Mouse (Mus musculus): ENCODE data around the gene Hoxb8. TPM values are rescaled to one million over a fixed set of nuclear protein-coding genes. Genes with fewer than 3 reads are reported as not detected.

Gene Hoxb8
- polyA plus RNA-seq, 1 experiment, result not detected

- peaks cover 100% of the 10 kb centered on the region for H3K27me3 ChIP-seq (ENCODE audit: control insufficient read depth)
- TF ChIP-seq GATA1 (IDR thresholded peaks at IDR 0.05; ENCODE audit: low read length) (no peak), TAL1 (IDR thresholded peaks at IDR 0.05; ENCODE audit: low read length) (no peak)
Observed at GRCm38 (mm10) chr11:96274428-96274827, 7.3 kb upstream of the Hoxb8 start.

GRCm38 (mm10) chr11:96275896-96276295, 5.8 kb upstream of the Hoxb8 start:
- no peaks in the 10 kb centered on the region for H3K9me3 ChIP-seq (ENCODE audit: control insufficient read depth, low read length)
- H3K4me1 ChIP-seq (ENCODE audit: control insufficient read depth), result no peaks in the 10 kb centered on the region
- no peaks in the 10 kb centered on the region for H3K36me3 ChIP-seq (ENCODE audit: control insufficient read depth)
- no peak for TF ChIP-seq GATA1 (IDR thresholded peaks at IDR 0.05; ENCODE audit: low read length)
- no peak for TF ChIP-seq TAL1 (IDR thresholded peaks at IDR 0.05; ENCODE audit: low read length)
- no peak overlapping the region for H3K4me3 ChIP-seq (replicated peaks)
- H3K27me3 ChIP-seq (ENCODE audit: control insufficient read depth), result peaks cover 100% of the 10 kb centered on the region

More at GRCm38 (mm10) chr11:96274428-96274827, 7.3 kb upstream of the Hoxb8 start:
- no peak overlapping the region for H3K4me3 ChIP-seq (replicated peaks)
- no peaks in the 10 kb centered on the region for H3K36me3 ChIP-seq (ENCODE audit: control insufficient read depth)
- H3K4me1 ChIP-seq (ENCODE audit: control insufficient read depth), result no peaks in the 10 kb centered on the region
- no peaks in the 10 kb centered on the region for H3K9me3 ChIP-seq (ENCODE audit: control insufficient read depth, low read length)

- TF ChIP-seq GATA1 (IDR thresholded peaks at IDR 0.05; ENCODE audit: low read length), result no peak
- Histone ChIP-seq H3K9me3 (ENCODE audit: control insufficient read depth, low read length) (no peaks in the 10 kb centered on the region), H3K4me3 (replicated peaks) (no peak overlapping the region), H3K36me3 (ENCODE audit: control insufficient read depth) (no peaks in the 10 kb centered on the region), H3K4me1 (ENCODE audit: control insufficient read depth) (no peaks in the 10 kb centered on the region), H3K27me3 (ENCODE audit: control insufficient read depth) (peaks cover 100% of the 10 kb centered on the region)
Observed at GRCm38 (mm10) chr11:96277151-96278044, 4.3 kb upstream of the Hoxb8 start.

- TF ChIP-seq GATA1 (IDR thresholded peaks at IDR 0.05; ENCODE audit: low read length) (no peak), TAL1 (IDR thresholded peaks at IDR 0.05; ENCODE audit: low read length) (no peak)
Observed at GRCm38 (mm10) chr11:96278324-96278723, 3.4 kb upstream of the Hoxb8 start.

GRCm38 (mm10) chr11:96278773-96279172, 2.9 kb upstream of the Hoxb8 start:
- Histone ChIP-seq H3K4me1 (ENCODE audit: control insufficient read depth) (no peaks in the 10 kb centered on the region), H3K27me3 (ENCODE audit: control insufficient read depth) (peaks cover 100% of the 10 kb centered on the region), H3K36me3 (ENCODE audit: control insufficient read depth) (no peaks in the 10 kb centered on the region), H3K4me3 (replicated peaks) (no peak overlapping the region), H3K9me3 (ENCODE audit: control insufficient read depth, low read length) (peaks cover 2% of the 10 kb centered on the region; the same call in 1 of the 2 replicates)
- TF ChIP-seq TAL1 (IDR thresholded peaks at IDR 0.05; ENCODE audit: low read length) (no peak), GATA1 (IDR thresholded peaks at IDR 0.05; ENCODE audit: low read length) (no peak)

More at GRCm38 (mm10) chr11:96278324-96278723, 3.4 kb upstream of the Hoxb8 start:
- H3K4me1 ChIP-seq (ENCODE audit: control insufficient read depth), result no peaks in the 10 kb centered on the region
- no peak overlapping the region for H3K4me3 ChIP-seq (replicated peaks)
- peaks cover 2% of the 10 kb centered on the region; the same call in 1 of the 2 replicates for H3K9me3 ChIP-seq (ENCODE audit: control insufficient read depth, low read length)
- H3K36me3 ChIP-seq (ENCODE audit: control insufficient read depth), result no peaks in the 10 kb centered on the region
- H3K27me3 ChIP-seq (ENCODE audit: control insufficient read depth), result peaks cover 100% of the 10 kb centered on the region

GRCm38 (mm10) chr11:96279421-96280233, 2.1 kb upstream of the Hoxb8 start:
- Histone ChIP-seq H3K27me3 (ENCODE audit: control insufficient read depth) (peaks cover 100% of the 10 kb centered on the region), H3K4me3 (replicated peaks) (no peak overlapping the region)
- no peak for TF ChIP-seq TAL1 (IDR thresholded peaks at IDR 0.05; ENCODE audit: low read length)
- no peak for TF ChIP-seq GATA1 (IDR thresholded peaks at IDR 0.05; ENCODE audit: low read length)

GRCm38 (mm10) chr11:96280399-96281378, 1.0 kb upstream of the Hoxb8 start:
- peaks cover 2% of the 10 kb centered on the region; the same call in 1 of the 2 replicates for H3K9me3 ChIP-seq (ENCODE audit: control insufficient read depth, low read length)
- peaks cover 100% of the 10 kb centered on the region for H3K27me3 ChIP-seq (ENCODE audit: control insufficient read depth)
- no peaks in the 10 kb centered on the region for H3K4me1 ChIP-seq (ENCODE audit: control insufficient read depth)
- TF ChIP-seq GATA1 (IDR thresholded peaks at IDR 0.05; ENCODE audit: low read length), result no peak
- no peak for TF ChIP-seq TAL1 (IDR thresholded peaks at IDR 0.05; ENCODE audit: low read length)
- no peaks in the 10 kb centered on the region for H3K36me3 ChIP-seq (ENCODE audit: control insufficient read depth)
- no peak overlapping the region for H3K4me3 ChIP-seq (replicated peaks)

More at GRCm38 (mm10) chr11:96279421-96280233, 2.1 kb upstream of the Hoxb8 start:
- H3K4me1 ChIP-seq (ENCODE audit: control insufficient read depth), result no peaks in the 10 kb centered on the region
- H3K36me3 ChIP-seq (ENCODE audit: control insufficient read depth), result no peaks in the 10 kb centered on the region
- peaks cover 2% of the 10 kb centered on the region; the same call in 1 of the 2 replicates for H3K9me3 ChIP-seq (ENCODE audit: control insufficient read depth, low read length)

- Histone ChIP-seq H3K36me3 (ENCODE audit: control insufficient read depth) (no peaks in the 10 kb centered on the region), H3K27me3 (ENCODE audit: control insufficient read depth) (peaks cover 100% of the 10 kb centered on the region), H3K4me3 (replicated peaks) (no peak overlapping the region), H3K4me1 (ENCODE audit: control insufficient read depth) (no peaks in the 10 kb centered on the region), H3K9me3 (ENCODE audit: control insufficient read depth, low read length) (peaks cover 2% of the 10 kb centered on the region; the same call in 1 of the 2 replicates)
- no peak for TF ChIP-seq TAL1 (IDR thresholded peaks at IDR 0.05; ENCODE audit: low read length)
- TF ChIP-seq GATA1 (IDR thresholded peaks at IDR 0.05; ENCODE audit: low read length), result no peak
Observed at GRCm38 (mm10) chr11:96281396-96281795, 309 bp upstream of the Hoxb8 start.

All from erythroblast, embryonic 14.5 days (primary cell).